Mouse (Mus musculus): ENCODE results near the gene Kdr.

Gene Kdr
- long read RNA-seq, experiment 1, full-length matches to known transcripts: 2 of 22 reads
- long read RNA-seq, experiment 1, partial matches to known transcripts: 11 of 22 reads
- long read RNA-seq, experiment 1, other reads (novel, unspliced or antisense): 9 of 22 reads
- long read RNA-seq, experiment 2, full-length matches to known transcripts: 3 of 28 reads
- long read RNA-seq, experiment 2, partial matches to known transcripts: 15 of 28 reads
- long read RNA-seq, experiment 2, other reads (novel, unspliced or antisense): 10 of 28 reads

DNA sequence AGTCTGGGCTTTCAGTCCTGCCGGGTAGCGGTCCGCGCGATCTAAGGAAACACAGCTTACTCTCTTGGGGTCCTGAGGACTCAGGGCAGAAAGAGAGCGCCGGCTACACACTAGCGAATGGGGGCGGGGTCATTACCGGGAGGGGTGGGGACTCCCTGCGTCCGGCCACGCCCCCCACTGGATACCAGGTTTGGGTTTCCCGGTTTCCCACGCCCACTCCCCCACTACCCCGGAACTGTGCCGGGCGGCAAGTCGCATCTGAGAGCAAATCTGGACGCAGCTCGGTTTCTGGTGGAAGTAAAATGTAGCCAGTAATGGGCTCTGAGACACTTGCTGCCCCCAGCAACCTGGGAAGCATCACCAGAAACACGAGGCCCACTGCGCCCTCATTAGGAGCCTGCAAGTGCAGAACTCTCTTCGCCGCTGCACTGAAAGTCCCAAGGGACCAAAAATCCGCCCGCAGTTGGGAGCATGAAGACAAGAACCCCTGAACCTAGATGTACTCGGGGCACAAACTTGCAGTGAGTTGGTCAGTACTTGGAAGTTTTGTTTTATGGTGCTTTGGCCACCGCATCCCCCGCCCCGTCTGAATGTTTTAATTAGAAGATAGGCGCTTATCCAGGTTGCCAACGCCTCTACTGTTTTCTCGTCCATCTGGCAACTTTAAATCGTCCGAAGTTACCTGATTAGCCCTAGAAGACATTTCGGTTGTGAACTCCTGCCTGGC, at the start of gene Kdr:
Gene Kdr (minus strand): TSS at position 85 of the 727 bp plus-strand sequence.
- intact Hi-C loops (cut with DNase I): loop anchor here (10.0 kb wide), 1 partner anchor 104 kb away; no protein-coding TSS in a partner anchor

DNA sequence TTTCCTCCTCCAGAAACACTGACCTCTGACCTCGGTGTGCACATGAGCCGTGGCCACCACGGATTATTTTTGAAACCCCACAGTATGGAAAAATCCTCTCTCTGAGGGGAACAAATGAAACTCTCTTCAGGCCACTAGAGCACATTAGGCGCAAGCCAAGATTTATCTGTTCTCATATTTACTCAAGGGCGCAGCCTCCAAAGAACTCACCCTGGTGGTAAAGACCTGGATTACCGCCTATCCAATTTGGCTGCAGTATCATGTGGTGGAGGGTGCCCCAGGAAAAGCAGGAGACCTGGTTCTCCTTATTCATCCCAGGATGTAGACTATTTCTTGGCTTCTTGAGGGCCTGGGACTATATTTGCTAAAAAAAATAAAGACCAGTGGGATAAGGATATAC, 48.5 kb upstream of the Kdr start:
- intact Hi-C loops (cut with DNase I): loop anchor here (5.0 to 10.0 kb wide), 2 partner anchors 95 to 162 kb away; no protein-coding TSS in a partner anchor

DNA sequence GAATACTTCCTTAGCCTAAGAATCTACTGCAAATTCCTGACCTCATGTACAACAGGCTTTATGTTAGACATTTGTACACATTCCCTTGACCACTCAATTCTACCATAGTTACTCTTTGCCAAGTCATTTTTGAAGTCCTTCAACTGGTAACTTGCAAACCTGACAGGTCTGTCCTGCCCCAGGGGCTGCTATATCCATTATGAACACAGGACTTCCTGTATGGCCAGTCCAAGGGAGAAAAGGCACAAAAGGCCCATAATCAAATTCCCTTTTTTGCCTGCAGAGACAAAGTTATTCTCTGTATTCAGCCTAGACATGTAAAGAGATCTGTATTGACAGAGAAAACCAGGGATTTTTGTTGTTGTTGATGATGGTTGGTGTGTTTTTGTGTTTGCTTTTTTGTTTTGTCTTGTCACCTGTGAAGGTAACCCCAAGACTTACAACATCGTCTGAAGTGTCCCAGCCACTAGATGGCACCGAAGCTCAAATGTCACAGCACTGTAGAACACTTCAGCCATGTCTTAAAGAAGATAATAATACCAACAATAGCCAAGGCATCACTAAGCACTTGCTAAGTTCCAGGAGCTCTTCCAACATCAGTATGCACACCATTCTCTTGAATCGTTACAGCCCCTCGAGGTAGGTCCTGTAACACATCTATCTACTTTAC, 47.9 kb upstream of the Kdr start:
- intact Hi-C loops (cut with DNase I): loop anchor here (5.0 to 10.0 kb wide), 2 partner anchors 96 to 161 kb away; no protein-coding TSS in a partner anchor

DNA sequence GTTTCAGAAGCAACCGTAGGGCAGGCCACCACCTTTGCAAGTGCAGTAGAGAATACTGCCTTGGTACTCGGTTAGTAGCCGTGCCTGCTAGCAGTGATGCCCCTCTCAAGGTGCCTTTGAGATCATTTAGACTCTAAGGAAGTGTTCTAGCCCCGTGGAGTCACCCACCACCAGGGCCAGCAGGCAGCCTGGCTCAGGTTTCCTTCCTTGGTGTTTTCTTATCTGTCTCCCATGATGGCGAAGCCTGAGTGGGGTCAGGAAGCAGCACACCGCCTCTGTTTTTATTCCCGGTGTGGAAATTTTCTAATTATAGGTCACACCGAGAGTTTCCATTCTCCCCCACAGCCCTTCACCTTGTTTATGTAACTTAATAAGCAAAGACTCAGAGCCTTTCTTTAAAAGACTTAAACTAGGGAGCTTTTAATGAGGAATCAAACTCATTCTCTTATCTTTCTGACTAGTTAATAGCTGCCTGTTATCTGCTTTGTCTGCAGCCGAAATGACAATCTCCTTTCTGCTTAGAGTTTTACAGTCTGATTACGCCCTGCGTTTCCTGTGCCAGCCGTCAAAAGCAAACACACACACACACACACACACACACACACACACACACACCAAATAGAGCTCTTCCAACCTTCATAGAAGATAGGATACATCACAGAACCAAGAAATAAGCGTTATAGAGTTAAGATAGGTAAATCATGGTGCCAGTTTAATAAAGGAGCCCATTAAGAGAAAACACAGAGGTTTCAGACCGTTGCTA, 44.9 kb upstream of the Kdr start:
- intact Hi-C loops (cut with DNase I): loop anchor here (10.0 kb wide), 1 partner anchor 158 kb away; no protein-coding TSS in a partner anchor

DNA sequence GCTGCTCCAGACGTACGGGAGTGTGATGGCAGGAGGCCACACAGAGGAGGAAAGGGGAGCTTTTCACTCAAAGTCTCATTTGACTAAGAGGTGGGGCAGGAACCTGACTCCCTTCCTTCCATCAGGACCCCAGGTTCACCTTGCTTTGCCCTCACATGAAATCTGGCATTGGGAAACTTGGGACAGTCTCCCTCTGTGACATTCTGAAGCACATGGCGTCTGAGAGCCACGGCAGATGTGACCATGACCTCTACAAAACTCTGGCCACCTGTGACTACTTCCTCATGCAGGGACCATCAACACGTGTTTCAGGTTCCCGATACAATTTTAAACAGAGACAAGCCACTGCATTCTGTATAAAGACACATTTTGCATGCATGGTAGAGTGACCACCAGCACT, 44.2 kb upstream of the Kdr start:
- intact Hi-C loops (cut with DNase I): loop anchor here (10.0 kb wide), 1 partner anchor 158 kb away; no protein-coding TSS in a partner anchor

DNA sequence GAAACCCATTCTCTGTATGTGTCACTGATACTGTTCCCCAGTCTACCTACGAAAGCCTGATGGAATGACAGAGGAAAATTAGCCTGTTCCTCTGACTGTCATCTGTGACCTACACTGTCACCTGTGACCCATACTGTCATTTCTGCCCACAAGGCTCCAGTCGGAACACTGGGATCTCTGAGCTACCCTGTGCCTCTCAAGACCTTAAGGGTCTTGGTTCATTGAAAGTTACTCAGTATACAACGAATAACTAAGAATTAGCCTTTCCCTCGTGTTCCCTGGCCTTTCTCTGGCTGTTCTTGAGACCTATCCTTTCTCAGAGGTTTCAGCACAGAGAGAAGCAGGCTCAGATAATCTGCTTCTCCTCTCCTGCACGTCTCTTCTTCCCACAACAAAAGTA, 40.1 kb upstream of the Kdr start:
- intact Hi-C loops (cut with DNase I): no loop called here

DNA sequence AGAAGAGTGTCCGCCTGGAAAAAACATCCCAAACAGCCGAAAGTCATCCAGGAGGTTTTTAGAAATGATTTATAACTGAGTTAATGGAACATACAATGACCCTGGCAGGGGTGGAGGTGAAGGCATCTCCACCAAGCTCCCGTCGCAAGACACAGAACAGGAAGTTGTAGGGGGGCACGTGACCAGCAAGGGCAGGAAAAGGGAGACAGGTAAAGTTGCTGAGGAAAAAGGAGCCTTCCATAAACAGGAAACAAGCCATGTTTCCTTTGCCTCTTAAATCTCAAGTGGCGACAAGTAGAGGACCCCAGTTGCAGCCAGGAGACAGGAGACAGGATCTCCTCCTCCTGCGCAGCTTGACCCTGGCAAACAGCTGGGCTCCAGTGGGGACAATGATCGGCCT, 37.8 kb upstream of the Kdr start:
- intact Hi-C loops (cut with DNase I): no loop called here

DNA sequence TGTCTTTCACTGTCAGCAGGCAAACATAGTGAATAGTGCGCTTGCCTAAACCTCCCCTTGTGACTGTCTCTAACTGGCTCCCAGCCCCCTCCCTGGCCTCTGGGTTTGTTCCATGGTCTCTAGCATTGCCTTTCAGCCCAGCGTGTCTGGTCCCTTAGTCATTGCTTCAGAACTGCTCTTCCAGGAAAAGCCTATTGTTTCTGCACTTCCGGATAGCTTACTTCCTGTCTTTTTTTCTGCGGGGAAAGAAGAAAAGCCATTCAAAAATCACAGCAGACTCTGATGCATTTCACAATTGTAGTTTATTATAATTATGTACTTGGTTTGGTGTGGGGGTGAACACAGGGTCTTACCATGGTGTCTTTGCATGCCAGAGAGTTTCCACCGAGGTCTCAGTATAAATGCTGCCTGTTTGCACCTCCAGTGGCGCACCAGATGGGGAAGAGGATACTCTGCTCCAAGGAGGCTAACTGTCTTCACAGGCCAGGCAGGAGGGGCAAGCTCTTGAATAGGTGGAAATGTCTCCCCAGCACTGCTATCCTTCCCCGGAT, 35.7 kb upstream of the Kdr start:
- intact Hi-C loops (cut with DNase I): no loop called here

DNA sequence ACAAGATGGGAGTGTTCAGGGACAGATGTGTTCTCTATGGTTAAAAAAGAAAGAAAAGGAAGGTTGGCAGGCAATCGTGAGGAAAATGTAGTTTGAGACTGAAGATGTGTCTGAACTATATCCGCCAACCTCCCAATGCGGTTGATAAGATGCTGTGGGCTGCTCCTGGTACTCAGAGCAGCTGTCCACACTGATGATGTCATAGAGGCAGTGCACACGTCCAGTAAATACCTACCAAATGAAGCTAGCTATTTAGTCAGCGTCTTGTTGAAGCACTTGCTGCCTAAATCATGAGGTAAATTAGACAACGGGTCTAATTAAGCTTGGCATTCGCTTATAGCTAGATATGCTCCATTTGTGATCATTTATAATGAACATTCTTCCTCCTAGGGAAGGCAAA, 28.1 kb upstream of the Kdr start:
- intact Hi-C loops (cut with DNase I): no loop called here

DNA sequence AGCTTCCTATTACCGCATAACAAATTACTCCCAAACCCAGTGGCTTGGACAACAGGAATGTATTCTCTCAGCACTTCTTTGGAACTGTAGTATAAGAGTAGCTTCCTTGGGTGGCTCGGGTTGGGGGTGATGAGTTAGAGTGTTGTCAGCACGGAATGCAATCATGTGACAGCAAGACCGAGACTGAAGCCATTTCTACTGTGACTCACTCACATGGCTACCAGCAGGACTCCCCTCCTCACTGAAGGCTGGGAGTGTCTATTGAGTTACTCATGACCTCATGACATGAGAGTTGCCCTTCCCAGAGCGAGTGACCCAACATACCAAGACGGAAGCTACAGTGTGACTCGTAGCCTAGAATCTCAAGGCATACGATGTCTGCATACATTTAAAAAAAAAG, 12.0 kb upstream of the Kdr start:
- intact Hi-C loops (cut with DNase I): no loop called here

DNA sequence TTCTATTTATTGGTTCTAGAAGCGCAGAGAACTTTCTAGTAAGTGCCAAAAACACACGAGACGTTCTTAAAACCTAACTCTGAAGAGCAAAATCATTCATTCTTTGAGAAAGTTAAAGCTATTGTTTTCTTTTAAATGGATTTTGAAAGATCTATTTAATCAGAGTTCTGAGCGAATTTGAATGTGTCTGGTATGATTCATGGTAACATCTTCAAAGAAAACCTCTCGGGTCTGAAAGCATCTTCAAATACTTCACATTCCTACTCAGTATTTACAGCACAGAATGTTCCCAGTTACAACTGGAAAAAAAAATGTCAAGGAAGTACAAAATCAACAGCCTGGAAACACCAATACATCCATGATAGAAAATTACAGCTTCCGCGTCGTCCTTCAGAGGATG, 9.3 kb upstream of the Kdr start:
- intact Hi-C loops (cut with DNase I): no loop called here

DNA sequence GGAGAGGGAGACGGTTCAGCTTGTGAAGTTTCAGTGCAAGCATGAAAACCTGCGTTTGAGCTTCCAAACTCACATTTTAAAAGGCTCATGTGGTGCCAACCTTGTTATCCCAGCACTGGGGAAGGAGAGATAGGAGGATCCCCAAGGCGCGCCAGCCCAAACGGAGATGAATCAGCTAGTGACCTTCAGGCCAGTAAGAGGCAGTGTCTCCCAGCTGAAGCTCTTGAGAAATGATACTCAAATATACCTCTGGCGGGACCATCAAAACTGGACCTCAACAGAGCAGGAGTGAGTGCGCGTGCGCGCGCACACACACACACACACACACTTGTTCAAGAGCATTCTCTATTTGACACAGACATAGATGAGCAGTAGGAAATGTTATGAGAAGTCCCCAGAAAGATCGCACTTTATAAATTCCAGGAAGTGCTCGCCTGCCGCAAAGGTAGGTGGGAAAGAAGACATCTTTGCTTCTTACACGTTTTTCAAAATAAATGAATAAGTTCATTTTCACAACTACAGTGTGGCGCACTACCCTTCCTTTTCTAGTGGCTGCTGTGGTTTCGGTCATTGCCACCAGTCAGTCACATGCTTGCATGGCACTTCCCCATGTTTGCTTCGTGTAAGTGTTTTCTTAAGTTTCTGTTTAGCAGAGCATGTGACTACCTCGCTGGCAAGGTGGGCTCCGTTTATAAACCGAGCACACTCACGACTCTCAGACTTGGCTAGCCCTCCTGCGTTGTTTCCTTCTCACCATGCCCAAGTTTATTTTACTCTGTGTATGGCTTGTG, 2.5 kb upstream of the Kdr start:
- intact Hi-C loops (cut with DNase I): no loop called here

DNA sequence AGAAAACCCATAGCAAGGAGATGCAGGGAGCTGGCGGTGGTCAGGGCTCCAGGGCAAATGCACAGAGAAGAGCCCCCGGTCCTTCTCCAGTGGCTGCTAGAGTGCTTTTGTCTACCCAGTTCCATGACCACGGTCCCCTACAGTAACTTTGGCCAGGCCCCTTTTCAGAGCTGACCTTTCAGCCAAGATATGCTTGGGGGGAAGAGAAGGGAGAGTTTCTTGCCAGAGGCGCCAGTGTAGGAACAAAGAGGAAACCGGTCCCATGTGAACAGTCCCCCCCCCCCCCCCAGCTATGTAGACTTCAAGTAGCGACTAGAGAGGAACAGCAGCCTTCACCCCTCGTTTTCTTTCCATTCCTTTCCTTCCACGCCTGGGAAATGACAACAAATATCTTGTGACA, 850 bp upstream of the Kdr start:
- intact Hi-C loops (cut with DNase I): loop anchor here (10.0 kb wide), 1 partner anchor 104 kb away; no protein-coding TSS in a partner anchor

DNA sequence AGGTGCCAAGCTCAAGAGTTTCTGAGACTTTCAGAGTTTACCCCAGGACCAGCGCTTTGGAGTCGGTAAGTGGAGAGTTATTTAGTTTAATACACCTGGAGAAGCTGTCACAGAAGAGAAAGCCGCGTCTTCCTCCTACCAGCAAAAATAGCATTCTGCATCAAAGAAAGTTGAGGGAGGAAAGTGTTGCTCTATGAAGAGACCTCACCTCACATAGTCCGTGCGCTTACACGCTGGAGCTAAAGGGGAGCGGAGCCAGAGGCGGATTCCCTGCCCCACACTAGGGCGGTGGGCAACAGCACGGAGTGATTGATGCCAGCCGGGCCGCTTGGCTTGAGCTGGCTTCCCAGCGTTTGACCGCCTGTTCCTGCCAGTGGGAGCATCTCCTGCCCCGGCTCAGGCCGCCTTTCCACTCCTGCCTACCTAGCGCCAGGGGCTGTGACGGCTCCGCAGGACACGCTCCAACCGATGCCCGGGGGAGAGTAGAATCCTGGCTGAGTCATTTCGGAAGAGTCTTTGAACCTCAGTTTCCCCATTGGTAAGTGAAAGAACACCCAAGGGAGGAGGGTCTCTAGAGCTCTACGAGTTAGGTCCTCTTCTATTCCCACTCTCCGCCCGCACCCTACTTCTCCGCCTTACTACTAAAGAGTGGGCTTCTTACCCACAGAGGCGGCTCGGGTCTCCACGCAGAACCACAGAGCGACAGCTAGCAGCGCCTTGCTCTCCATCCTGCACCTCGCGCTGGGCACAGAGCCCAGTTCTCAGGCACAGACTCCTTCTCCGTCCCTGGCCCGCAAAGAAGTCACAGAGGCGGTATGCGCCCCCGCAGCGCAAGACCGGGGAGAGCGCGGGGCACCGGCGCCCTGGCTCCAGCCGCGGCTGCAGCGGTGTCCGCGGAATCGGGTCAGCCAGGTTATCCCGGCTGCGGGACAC, 551 bp downstream of the Kdr start:
- intact Hi-C loops (cut with DNase I): loop anchor here (10.0 kb wide), 1 partner anchor 103 kb away; no protein-coding TSS in a partner anchor

DNA sequence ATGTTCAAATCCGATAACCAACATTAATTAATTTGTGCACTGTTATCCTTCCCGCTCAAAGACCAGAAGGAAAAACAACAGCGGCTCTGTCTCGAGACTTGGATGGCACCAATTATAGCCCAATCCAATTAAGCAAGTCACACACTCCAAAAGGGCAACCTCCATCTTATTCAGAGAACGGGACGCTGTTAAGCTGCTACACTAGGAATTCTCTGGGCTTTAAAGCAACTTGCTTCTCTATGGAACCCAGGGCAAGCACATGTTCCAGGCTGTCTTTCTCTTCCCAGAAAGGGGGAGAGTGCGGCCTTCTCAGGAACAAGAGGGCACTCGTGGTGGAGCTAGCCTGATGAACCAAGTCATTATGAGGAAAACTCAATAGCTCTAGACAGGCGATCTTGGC, 1.6 kb downstream of the Kdr start:
- intact Hi-C loops (cut with DNase I): loop anchor here (10.0 kb wide), 1 partner anchor 102 kb away; no protein-coding TSS in a partner anchor

DNA sequence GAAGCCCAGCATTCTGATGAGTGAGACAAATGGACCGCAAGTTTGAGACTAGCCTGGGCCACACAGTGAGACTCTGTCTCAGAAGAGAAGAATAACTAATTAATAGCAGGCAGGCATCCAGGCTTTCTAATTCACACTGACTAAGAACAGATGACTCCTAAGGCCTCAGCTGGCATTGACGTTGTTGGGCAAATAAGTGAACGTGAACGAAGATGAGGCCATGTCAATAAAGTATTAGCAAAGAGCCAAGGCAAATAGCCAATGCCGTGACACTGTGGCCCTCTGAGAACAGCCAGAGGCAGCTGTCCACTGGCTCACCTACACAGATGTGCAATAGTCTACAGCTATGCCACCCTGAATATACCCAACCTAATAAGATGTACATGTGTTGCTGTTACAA, 2.9 kb downstream of the Kdr start:
- intact Hi-C loops (cut with DNase I): loop anchor here (10.0 kb wide), 1 partner anchor 101 kb away; no protein-coding TSS in a partner anchor

DNA sequence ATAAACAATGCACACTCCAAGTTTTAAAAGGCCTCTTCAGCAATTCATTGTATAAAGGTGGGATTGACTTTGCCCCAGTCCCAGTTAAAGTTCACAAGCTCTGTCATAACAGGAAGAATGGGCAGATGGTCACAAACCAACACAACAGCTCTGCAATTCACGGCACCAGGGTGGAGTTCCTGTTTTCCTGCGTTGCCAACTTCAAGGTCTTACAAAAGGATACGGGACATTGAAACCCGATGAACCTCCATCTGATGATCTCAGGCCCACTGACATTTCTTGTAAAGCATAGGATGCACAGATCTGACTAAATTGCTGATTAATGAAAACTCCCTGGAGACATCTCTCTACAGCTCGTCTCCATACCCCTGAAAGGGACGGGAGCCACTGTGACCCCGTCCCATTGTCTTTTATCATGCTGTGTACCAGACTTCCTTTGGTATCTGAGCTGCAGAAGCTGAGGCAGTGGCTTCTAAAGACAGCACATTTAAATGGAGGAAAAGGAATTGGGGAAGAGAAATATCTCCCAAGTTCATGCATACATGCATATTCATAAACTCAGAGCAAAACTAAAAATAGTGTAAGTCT, 3.6 kb downstream of the Kdr start:
- intact Hi-C loops (cut with DNase I): loop anchor here (10.0 kb wide), 1 partner anchor 100 kb away; no protein-coding TSS in a partner anchor

DNA sequence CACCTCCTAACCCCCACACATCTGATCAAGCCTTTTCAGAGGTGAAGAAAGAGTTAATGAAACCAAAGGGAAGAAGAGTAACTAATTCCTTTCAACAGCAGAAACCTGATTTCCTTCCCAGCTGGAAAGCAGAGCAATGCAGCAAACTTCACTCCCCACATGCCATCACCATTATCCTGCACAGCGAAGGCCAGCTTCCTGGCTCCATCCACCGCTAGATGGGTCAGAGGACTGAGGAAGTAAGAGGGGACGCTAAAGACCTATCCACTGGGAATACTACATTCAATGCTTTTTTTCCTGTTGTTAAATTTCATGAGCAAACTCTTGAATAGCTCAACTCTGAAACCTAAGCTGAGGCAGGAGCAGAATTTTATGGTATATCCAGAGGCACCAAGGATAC, 8.4 kb downstream of the Kdr start:
- intact Hi-C loops (cut with DNase I): loop anchor here (10.0 kb wide), 1 partner anchor 95 kb away; no protein-coding TSS in a partner anchor

Measured in adrenal gland (tissue).